Mouse (Mus musculus) kidney, adult 2 months (tissue): Measurements from ENCODE around the gene 1700001O22Rik.

Experiments
- CTCF ChIP-seq: fragments of 200-500 bp; conservative IDR thresholded peaks from 2 replicates; pipeline ENCODE4 v1.5.1; 2011; ENCODE audit warnings: low read depth, mild to moderate bottlenecking, control low read depth, low read length, moderate library complexity, mixed read lengths; ENCODE audit not compliant: insufficient read depth, insufficient read length
- POLR2A ChIP-seq: fragments of 200-500 bp; IDR thresholded peaks from one replicate; pipeline ENCODE4 v1.6.1; 2011; ENCODE audit warnings: low read depth, low read length, control low read depth

- no peak for TF ChIP-seq POLR2A
- no peak for TF ChIP-seq CTCF
These were observed 43.3 kb upstream of the 1700001O22Rik start for GRCm38 (mm10) chr2:30846723-30847122.
